Mouse (Mus musculus) ovary, postnatal 36 days (tissue): Measurements from ENCODE around the gene Zfp846.
"Not testable (repeated sequence)": the region's sequence is repeated elsewhere in the genome, so short reads cannot be mapped to it uniquely, and the experiment has no call there.

Experiments used
- DNase-seq: peaks from one replicate; pipeline ENCODE4 v3.0.0; 2022; ENCODE audit warnings: low spot score, mixed read lengths

The Zfp846 gene

DNA sequence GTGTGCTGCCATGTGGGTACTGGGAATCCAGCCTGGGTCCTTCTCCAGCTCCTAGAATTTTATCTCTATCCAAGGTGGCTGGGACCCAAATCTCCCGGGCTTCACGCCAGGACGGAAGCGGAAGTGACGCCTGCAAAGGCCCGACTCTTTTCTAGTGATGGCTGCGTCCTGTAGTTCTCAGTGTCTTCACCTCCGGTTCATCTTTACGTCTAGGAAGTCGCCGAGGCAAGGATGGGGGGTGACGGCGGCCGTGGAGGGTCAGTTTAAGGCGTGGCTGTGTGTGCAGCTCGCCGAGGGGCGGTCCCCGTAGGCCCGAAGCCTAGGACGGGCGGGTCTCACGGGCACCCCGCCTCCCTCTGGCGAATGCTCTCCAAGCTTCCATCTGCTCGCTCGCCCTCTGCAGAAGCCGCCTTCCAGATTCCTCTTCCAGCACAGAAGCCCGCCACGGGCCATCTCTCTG lies at the start of gene Zfp846:
Zfp846 (plus strand) TSS at position 117 of the 460 bp plus-strand sequence.
- peak; percentile 98 for DNase-seq

- DNase-seq = no peak
Measured at GRCm38 (mm10) chr9:20534326-20534926, 46.7 kb upstream of the Zfp846 start.

DNA sequence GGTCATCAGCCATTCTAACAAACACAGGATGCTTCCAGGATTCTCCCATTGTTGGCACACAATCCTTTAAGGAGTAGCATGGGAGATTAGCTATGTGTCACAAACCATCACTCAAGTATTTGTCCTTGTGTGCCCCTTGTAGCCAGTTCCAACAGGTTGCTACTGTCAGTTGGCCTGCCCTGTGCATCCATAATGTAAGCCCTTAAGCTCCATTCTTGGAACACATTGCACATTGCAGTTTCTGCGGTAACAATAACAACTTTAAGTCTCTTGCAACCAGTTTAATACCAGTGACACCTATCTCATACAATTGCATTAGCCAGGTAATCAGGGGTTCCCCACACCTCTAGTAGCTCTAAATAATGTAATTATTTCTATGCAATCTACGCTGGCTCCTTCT lies 44.5 kb upstream of the Zfp846 start:
- DNase-seq = no peak

DNA sequence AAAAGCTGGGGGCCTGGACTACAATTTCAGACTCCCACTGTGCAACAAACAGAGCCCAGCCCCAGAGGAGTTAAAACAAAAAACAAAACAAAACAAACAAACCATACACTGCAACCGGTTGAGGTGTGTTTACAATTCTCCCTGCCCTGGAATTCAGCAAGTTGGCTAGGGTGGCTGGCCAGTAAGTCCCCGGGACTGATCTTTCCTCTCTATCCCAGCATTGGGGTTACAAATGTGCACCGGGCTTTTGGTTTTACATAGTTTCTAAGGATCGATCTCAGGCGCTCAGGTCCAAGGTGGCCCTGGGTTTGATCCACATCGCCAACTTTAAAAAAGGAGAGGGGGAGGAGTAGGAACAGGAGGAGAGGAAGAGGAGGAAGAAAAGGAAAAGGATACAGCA lies 37.6 kb upstream of the Zfp846 start:
- DNase-seq = no peak

GRCm38 (mm10) chr9:20544070-20544821 lies 36.8 kb upstream of the Zfp846 start:
- peak; percentile 89 for DNase-seq

GRCm38 (mm10) chr9:20545151-20545550 lies 35.9 kb upstream of the Zfp846 start:
- no peak for DNase-seq

GRCm38 (mm10) chr9:20551781-20552275 lies 29.3 kb upstream of the Zfp846 start:
- DNase-seq = no peak

GRCm38 (mm10) chr9:20552698-20553097 lies 28.4 kb upstream of the Zfp846 start:
- no peak for DNase-seq

DNA sequence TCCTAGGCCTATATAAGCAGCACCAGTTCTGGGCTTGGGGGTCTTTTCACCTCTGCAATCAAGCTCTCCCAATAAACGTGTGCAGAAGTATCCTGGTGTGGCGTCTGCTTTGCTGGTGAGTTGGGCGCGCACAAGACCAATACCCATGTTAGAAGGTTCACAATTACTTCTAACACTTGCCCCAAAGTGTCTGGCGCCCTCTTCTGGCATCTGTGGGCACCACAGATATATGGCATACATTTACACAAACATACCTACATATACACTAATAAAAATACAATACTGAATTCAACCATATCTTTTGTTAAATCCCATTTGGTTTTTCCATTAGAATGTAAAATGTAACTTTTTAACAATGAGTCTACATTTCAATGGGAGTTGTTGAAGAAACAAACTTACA lies 18.9 kb upstream of the Zfp846 start:
- DNase-seq = no peak

GRCm38 (mm10) chr9:20565326-20566030 lies 15.6 kb upstream of the Zfp846 start:
- not testable (repeated sequence) for DNase-seq

GRCm38 (mm10) chr9:20571060-20571459 lies 10.0 kb upstream of the Zfp846 start:
- DNase-seq = no peak

- no peak for DNase-seq
Measured at GRCm38 (mm10) chr9:20576591-20576990, 4.5 kb upstream of the Zfp846 start.

DNA sequence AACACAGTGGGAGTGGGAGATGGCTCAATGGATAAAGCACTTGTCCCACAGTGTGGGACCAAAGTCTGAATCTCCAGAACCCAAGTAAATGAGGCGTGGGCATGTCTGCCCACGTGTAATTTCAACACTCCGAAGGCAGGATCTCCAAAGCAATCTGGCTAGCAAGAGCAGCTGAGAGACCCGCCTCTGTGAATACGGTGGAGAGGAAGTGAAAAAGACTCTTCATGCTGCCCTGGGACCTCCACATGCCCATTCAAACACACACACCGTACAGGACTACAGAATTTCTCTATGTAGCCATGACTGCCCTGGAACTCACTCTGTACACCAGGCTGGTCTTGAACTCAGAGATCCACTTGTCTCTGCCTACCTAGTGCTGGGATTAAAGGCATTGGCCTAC lies 20.2 kb downstream of the Zfp846 start:
- DNase-seq = no peak

DNA sequence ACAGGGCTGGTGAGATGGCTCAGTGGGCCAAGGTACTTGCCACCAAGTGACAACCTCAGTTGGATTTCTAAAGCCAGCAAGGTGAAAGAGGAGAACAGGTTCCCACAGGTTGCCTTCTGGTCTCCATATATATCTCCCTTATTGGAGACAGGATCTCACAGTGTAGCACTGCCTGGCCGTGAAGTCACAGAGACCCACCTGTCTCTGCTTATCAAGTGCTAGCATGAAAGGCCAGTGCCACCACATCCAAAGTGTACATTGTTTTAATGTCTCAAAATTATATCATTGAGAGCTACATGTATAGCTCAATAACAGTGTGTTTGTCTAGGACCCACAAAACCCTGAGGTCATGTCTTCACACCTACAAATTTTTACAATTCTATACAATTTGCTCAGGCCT lies 25.2 kb downstream of the Zfp846 start:
- no peak for DNase-seq

DNA sequence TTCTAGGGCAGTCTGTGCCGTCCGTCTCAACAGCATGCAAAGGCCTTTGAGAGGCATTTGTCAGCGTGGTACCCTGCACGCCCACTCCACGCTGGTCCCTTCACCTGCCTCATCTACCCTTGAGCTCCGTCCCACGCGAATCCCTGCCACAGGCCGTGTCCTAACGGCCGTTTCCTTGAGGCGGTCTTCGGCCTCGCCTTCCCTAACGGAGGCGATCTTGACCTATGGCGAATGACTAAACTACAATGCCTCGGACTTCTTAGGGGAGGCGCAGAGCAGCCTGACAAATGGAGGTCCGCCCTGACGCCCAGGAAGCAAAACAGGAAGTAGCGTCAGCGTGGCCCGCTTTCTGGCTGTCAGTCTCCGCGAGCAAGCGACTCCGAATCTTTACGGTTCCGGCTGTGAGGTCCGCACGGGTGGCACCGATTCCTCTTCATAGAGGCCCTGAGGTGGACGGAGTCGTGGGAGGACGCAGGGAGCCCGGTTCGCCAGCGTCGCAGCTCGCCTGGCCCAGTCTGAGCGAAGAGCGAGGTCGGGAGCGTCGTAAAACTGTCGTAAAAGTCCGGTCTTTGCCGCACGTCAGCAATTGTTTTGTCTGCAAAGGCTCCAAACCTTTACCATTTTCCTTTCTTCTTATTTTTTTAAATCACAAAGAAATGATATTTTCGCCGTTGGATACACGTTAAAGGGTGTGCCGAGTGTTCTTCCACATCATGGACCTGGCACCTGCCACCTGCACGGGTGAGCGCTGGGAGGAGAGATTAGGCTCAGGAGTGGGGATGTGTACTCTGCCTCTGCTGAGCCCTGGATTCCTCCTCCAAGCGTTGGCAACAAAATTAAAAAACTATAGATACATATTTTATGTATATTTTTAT lies 26.2 kb downstream of the Zfp846 start:
- peak; percentile 85 for DNase-seq

DNA sequence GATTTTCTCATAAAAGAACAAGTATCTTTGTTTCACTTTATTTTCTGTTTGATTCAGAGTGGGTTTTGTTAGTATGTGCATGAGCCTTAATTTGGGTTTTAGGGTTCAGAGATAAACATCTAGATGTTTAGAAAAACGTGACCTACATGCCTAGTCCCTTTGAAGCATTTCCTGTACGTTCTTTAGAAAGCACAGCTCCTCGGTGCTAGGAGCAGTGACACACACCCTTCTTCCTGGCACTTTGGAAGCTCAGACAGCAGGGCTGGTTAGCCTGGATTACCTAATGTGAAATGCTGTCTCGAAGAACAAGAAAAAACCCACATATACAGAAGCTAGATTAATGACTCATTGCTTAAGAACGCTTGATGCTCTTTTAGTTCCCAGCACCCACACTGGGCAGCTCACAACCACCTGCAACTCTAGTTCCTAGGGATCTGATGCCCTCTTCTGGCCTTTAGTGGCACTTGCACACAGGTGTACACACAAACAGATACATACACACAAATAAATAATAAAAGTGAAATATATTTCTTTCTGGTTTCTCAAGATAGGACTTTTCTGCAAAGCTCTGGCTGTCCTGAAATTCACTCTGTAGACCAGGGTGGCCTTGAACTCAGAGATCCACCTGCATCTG lies 28.9 kb downstream of the Zfp846 start:
- DNase-seq = no peak

DNA sequence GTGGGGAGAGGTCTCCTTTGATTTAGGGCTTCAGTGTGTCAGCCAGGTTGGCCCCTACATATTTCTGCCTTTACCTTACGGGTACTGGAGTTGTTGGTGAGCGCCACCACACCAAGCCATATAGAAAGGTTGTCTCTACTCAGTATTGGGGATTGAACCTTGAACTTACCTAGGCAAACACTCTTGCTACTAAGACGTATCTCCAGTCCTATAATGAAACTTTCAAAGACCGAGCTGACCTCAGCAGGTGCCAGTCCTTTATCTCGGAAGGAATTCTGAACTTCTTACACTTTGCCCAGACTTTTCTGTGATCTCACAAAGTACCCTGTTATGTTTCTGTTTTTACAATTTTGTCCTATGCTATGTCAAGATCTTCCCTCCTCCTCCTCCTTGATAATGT lies 30.9 kb downstream of the Zfp846 start:
- DNase-seq = no peak

GRCm38 (mm10) chr9:20616685-20617084 lies 35.6 kb downstream of the Zfp846 start:
- DNase-seq = no peak

DNA sequence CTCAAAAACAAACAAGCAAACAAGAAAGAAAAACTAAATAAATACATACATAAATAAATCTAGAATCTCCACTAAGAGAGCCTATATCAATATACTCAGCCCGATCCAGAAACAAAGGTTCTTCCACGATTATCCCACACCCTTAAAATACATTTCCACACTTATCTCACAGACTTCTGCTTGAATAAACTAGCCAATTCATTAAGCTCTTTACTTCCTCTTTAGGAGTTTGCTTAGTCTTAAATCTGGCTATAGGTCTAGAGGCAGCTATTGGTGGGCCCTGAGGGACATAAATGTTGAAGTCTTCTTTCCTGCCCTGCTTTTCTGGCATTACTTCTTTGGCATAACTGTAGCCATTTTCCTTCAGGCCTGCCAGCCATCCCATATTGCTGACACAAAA lies 50.2 kb downstream of the Zfp846 start:
- DNase-seq = no peak

- DNase-seq = not testable (repeated sequence)
Measured at GRCm38 (mm10) chr9:20635676-20636075, 54.6 kb downstream of the Zfp846 start.

GRCm38 (mm10) chr9:20636256-20636655 lies 55.2 kb downstream of the Zfp846 start:
- DNase-seq = no peak
